ENCODE assay signal across 18 mouse cellular contexts in genomic region chrX:141370276-141370675, GRCm38 (mm10).
DNase-seq lines count a peak whose midpoint lies in the region; ATAC-seq and TF ChIP-seq lines count a peak whose summit lies in the region.
"Had no signal": no experiment of that assay in that cellular context is flagged by ENCODE, and none has a peak within 500 bp of the region (broad histone marks: within the 10 kb centered on the region; RNA-seq: fewer than 3 reads in every experiment).

No protein-coding gene starts in this region.

- H3K27me3 ChIP-seq in forebrain, embryonic 16.5 days (replicated peaks; ENCODE audit: control insufficient read depth, insufficient read depth, low read length) = no peaks in the 10 kb centered on the region; the same call in 1 of the 2 replicates
- peaks cover 80% of the 10 kb centered on the region for H3K27me3 ChIP-seq in forebrain, embryonic 10.5 days (ENCODE audit: poor library complexity, severe bottlenecking)
- H3K27me3 ChIP-seq: heart, embryonic 15.5 days had no signal

- no peak overlapping the region for H3K9ac ChIP-seq in forebrain, embryonic 16.5 days (replicated peaks; ENCODE audit: low read depth, low read length)
- H3K9ac ChIP-seq: heart, embryonic 15.5 days; hindbrain, embryonic 12.5 days; limb, embryonic 13.5 days; midbrain, embryonic 13.5 days had no signal

- no peaks in the 10 kb centered on the region for H3K36me3 ChIP-seq in forebrain, embryonic 16.5 days (ENCODE audit: control insufficient read depth, insufficient read depth)
- H3K36me3 ChIP-seq in forebrain, embryonic 10.5 days (replicated peaks) = no peaks in the 10 kb centered on the region
- H3K36me3 ChIP-seq: heart, embryonic 15.5 days; hindbrain, embryonic 12.5 days; limb, embryonic 13.5 days; midbrain, embryonic 13.5 days had no signal

- no peak overlapping the region for H3K4me3 ChIP-seq in forebrain, embryonic 16.5 days (replicated peaks; ENCODE audit: low read length)
- H3K4me3 ChIP-seq in forebrain, embryonic 10.5 days = no peak overlapping the region
- no peak overlapping the region for H3K4me3 ChIP-seq in left cerebral cortex, adult 2 months
- H3K4me3 ChIP-seq: heart, embryonic 15.5 days; hindbrain, embryonic 12.5 days; limb, embryonic 13.5 days; midbrain, embryonic 13.5 days had no signal

- no peaks in the 10 kb centered on the region for H3K4me1 ChIP-seq in forebrain, embryonic 16.5 days (replicated peaks; ENCODE audit: control insufficient read depth, insufficient read depth, low read length)
- H3K4me1 ChIP-seq in forebrain, embryonic 10.5 days = no peaks in the 10 kb centered on the region
- H3K4me1 ChIP-seq: heart, embryonic 15.5 days; hindbrain, embryonic 12.5 days; limb, embryonic 13.5 days; midbrain, embryonic 13.5 days had no signal

- ATAC-seq in forebrain, embryonic 16.5 days = peak; percentile 50; the same call in 1 of the 2 replicates
- ATAC-seq: midbrain, embryonic 13.5 days had no signal

- intact Hi-C loops in left cerebral cortex, adult 2 months (cut with DNase I) = no loop called here

- H3K9me3 ChIP-seq in forebrain, embryonic 16.5 days (ENCODE audit: control insufficient read depth, low read length) = no peaks in the 10 kb centered on the region
- H3K9me3 ChIP-seq in forebrain, embryonic 10.5 days = no peaks in the 10 kb centered on the region
- H3K9me3 ChIP-seq: heart, embryonic 15.5 days; hindbrain, embryonic 12.5 days; limb, embryonic 13.5 days; midbrain, embryonic 13.5 days had no signal

- no peak overlapping the region for H3K4me2 ChIP-seq in forebrain, embryonic 16.5 days (ENCODE audit: low read length)
- H3K4me2 ChIP-seq: heart, embryonic 15.5 days; hindbrain, embryonic 12.5 days; limb, embryonic 13.5 days; midbrain, embryonic 13.5 days had no signal

- no peak for TF ChIP-seq CTCF in left cerebral cortex, adult 2 months (IDR thresholded peaks at IDR 0.05)

- no peak overlapping the region for H3K27ac ChIP-seq in forebrain, embryonic 16.5 days (ENCODE audit: low read length)
- no peak overlapping the region for H3K27ac ChIP-seq in forebrain, embryonic 10.5 days
- H3K27ac ChIP-seq in left cerebral cortex, adult 2 months = no peak overlapping the region
- H3K27ac ChIP-seq: heart, embryonic 15.5 days; hindbrain, embryonic 12.5 days; limb, embryonic 13.5 days; macrophage; midbrain, embryonic 13.5 days had no signal

- 94% methylated on average over 1 of the region's 1 CpGs for WGBS in forebrain, embryonic 16.5 days
- WGBS in forebrain, embryonic 10.5 days = 75% methylated on average over 1 of the region's 1 CpGs

- DNase-seq in forebrain, embryonic 10.5 days (ENCODE audit: extremely low spot score, low spot score) = no peak
- peak; percentile 1 for DNase-seq in left cerebral cortex, adult 11 months (ENCODE audit: low spot score)
- DNase-seq in left cerebral cortex, adult 2 months (ENCODE audit: extremely low spot score in 1 of 2, low spot score in 2 of 2) = no peak
- DNase-seq in brain, adult 2 months (ENCODE audit: low read depth, low spot score) = peak; percentile 25
- DNase-seq in skeletal muscle tissue, adult 2 months (ENCODE audit: low read depth, low spot score) = peak; percentile 59
- no peak for DNase-seq in c-Kit-positive CD71-positive TER-119-positive erythroid progenitor cells, embryonic 14.5 days (ENCODE audit: low spot score)
- DNase-seq: adrenal gland, adult 8-10 months; cerebellum, adult 9-11 months; embryo, embryonic 11 days; heart, adult 18-20 months; kidney, adult 2 months; thymus, postnatal 4 days had no signal

Comparison
In these comparisons a context has a peak if more than half of its experiments do, and no peak if none do; other contexts are left out.
1. DNase-seq: peak in left cerebral cortex, adult 11 months (single experiment), brain, adult 2 months (single experiment) and skeletal muscle tissue, adult 2 months (single experiment); none in forebrain, embryonic 10.5 days (single experiment), left cerebral cortex, adult 2 months (0 of 2) and c-Kit-positive CD71-positive TER-119-positive erythroid progenitor cells, embryonic 14.5 days (single experiment).